19 mouse cellular contexts compared by ENCODE assay signal in genomic region chr5:34231901-34232300, GRCm38 (mm10). TPM values are rescaled to one million over a fixed set of nuclear protein-coding genes. Genes with fewer than 3 reads are reported as not detected.
DNase-seq lines count a peak whose midpoint lies in the region; ATAC-seq and TF ChIP-seq lines count a peak whose summit lies in the region.
"Had no signal": no experiment of that assay in that cellular context is flagged by ENCODE, and none has a peak within 500 bp of the region (broad histone marks: within the 10 kb centered on the region; RNA-seq: fewer than 3 reads in every experiment).

No protein-coding gene starts in this region.

- WGBS in spleen, adult 2 months: 27% methylated on average over 6 of the region's 6 CpGs
- WGBS in macrophage (ENCODE audit: missing documents): 15% methylated on average over 6 of the region's 6 CpGs
- WGBS in midbrain, postnatal 0 days: 96% methylated on average over 6 of the region's 6 CpGs

- no peaks in the 10 kb centered on the region for H3K79me2 ChIP-seq in macrophage (ENCODE audit: inconsistent target)

- no peak for ATAC-seq in midbrain, postnatal 0 days (ENCODE audit: low FRiP score)
- ATAC-seq: intestine, embryonic 15.5 days had no signal

- no peak for TF ChIP-seq CTCF in spleen, adult 2 months (IDR thresholded peaks at IDR 0.05; ENCODE audit: extremely low read depth, insufficient read depth, insufficient read length, insufficient replicate concordance)
- TF ChIP-seq CTCF in midbrain, postnatal 0 days (IDR thresholded peaks at IDR 0.05): no peak

- H3K36me3 ChIP-seq in spleen, adult 2 months (ENCODE audit: control insufficient read depth, insufficient read depth, low read length): no peaks in the 10 kb centered on the region
- no peaks in the 10 kb centered on the region for H3K36me3 ChIP-seq in macrophage (ENCODE audit: inconsistent target)
- H3K36me3 ChIP-seq in midbrain, postnatal 0 days (ENCODE audit: insufficient read depth, low read length): peaks cover 12% of the 10 kb centered on the region; the same call in 1 of the 2 replicates
- H3K36me3 ChIP-seq: embryonic facial prominence, embryonic 10.5 days; hindbrain, embryonic 10.5 days; intestine, embryonic 15.5 days had no signal

- H3K9me3 ChIP-seq in midbrain, postnatal 0 days (ENCODE audit: low read length): no peaks in the 10 kb centered on the region
- H3K9me3 ChIP-seq: embryonic facial prominence, embryonic 10.5 days; hindbrain, embryonic 10.5 days; intestine, embryonic 15.5 days had no signal

- no peak for TF ChIP-seq POLR2A in spleen, adult 2 months (IDR thresholded peaks at IDR 0.05; ENCODE audit: low read depth, low read length)

- no peak overlapping the region for H3K4me2 ChIP-seq in midbrain, postnatal 0 days (ENCODE audit: low read depth, low read length, poor library complexity, severe bottlenecking)
- H3K4me2 ChIP-seq: intestine, embryonic 15.5 days had no signal

- peak; percentile 54 for DNase-seq in cerebellum, adult 9-11 months
- no peak for DNase-seq in cerebellum, postnatal 36 days
- DNase-seq in spleen, adult 2 months (ENCODE audit: low read depth in 1 of 2, low spot score in 2 of 2): no peak
- DNase-seq in spleen, postnatal 10 days (ENCODE audit: low spot score in 2 of 2): no peak
- peak; percentile 61 to 72 for DNase-seq in thymus, postnatal 36 days
- no peak for DNase-seq in midbrain, postnatal 0 days (ENCODE audit: low spot score)
- DNase-seq in adrenal gland, postnatal 4 days (ENCODE audit: low spot score in 2 of 2): no peak
- DNase-seq: adrenal gland, postnatal 10 days; liver; lung, adult 18-20 months; retina, postnatal 1 day had no signal

- H3K9ac ChIP-seq in midbrain, postnatal 0 days (replicated peaks; ENCODE audit: low read length, poor library complexity, severe bottlenecking): no peak overlapping the region
- H3K9ac ChIP-seq: intestine, embryonic 15.5 days had no signal

- peaks cover 34% of the 10 kb centered on the region for H3K4me1 ChIP-seq in spleen, adult 2 months (ENCODE audit: control insufficient read depth, insufficient read depth, insufficient read length)
- no peaks in the 10 kb centered on the region for H3K4me1 ChIP-seq in midbrain, postnatal 0 days (ENCODE audit: insufficient read depth, low read length)
- H3K4me1 ChIP-seq: hindbrain, embryonic 10.5 days; intestine, embryonic 15.5 days had no signal

- peak overlapping the region; percentile 24; the same call in 1 of the 2 replicates for H3K27ac ChIP-seq in spleen, adult 2 months (ENCODE audit: insufficient read depth, low read length)
- peak overlapping the region; percentile 73 for H3K27ac ChIP-seq in macrophage
- H3K27ac ChIP-seq in midbrain, postnatal 0 days (ENCODE audit: low read depth, low read length): no peak overlapping the region
- H3K27ac ChIP-seq: embryonic facial prominence, embryonic 10.5 days; hindbrain, embryonic 10.5 days; intestine, embryonic 15.5 days; kidney, postnatal 0 days had no signal

- no peaks in the 10 kb centered on the region for H3K27me3 ChIP-seq in spleen, adult 2 months (ENCODE audit: control insufficient read depth, insufficient read depth, low read length)
- H3K27me3 ChIP-seq in midbrain, postnatal 0 days (ENCODE audit: insufficient read depth, low read length): no peaks in the 10 kb centered on the region
- H3K27me3 ChIP-seq: intestine, embryonic 15.5 days had no signal

- no peak overlapping the region for H3K4me3 ChIP-seq in spleen, adult 2 months (ENCODE audit: extremely low read depth, insufficient read depth, insufficient read length)
- H3K4me3 ChIP-seq in macrophage (ENCODE audit: inconsistent target): no peak overlapping the region
- H3K4me3 ChIP-seq in midbrain, postnatal 0 days (ENCODE audit: low read depth, low read length): no peak overlapping the region
- H3K4me3 ChIP-seq: embryonic facial prominence, embryonic 10.5 days; erythroblast, embryonic 14.5 days; hindbrain, embryonic 10.5 days; intestine, embryonic 15.5 days had no signal

RNA-seq across cellular contexts. Expression of gene Mxd4, which starts 44.4 kb away (rescaled TPM):
- polyA plus RNA-seq in spleen, adult 2 months (2012; rRNA removed): 147 and 188 TPM in 2 replicates
- total RNA-seq in macrophage (2018; cell fraction: chromatin; rRNA removed): 10 to 100 TPM in 15 of 26 experiments, 1 to 10 TPM in 11; 2.4 to 76.8 (median 12.6) TPM
- 10 to 100 TPM in 25 of 26 experiments, 1 to 10 TPM in 1; 7.0 to 65.5 (median 17.4) TPM for total RNA-seq in macrophage (2018; cell fraction: cytosol; rRNA removed)
- total RNA-seq in macrophage (2018; cell fraction: nucleus; rRNA removed): 10 to 100 TPM in 16 of 26 experiments, 1 to 10 TPM in 10; 5.2 to 65.4 (median 12.5) TPM
- polyA plus RNA-seq in macrophage (2018): 14.0 to 47.5 TPM (median 34.3 TPM) in 3 replicates
- total RNA-seq in midbrain, postnatal 0 days (2014; rRNA removed): 87.3 and 90.2 TPM in 2 replicates
- polyA plus RNA-seq in midbrain, postnatal 0 days (2015; fragmentation: Nextera tagmentation; extraction: Ambion mirVana): 16.7 and 18.7 TPM in 2 replicates
- 100 to 1,000 TPM; 145 to 158 TPM for total RNA-seq in adrenal gland, postnatal 4 days (2021)

RNA-seq across cellular contexts. Expression of gene Zfyve28, which starts 56.3 kb away (rescaled TPM):
- 3.8 and 7.5 TPM in 2 replicates for polyA plus RNA-seq in spleen, adult 2 months (2012; rRNA removed)
- 10 to 100 TPM in 12 of 26 experiments, 1 to 10 TPM in 13, under 1 TPM in 1; 0.49 to 89.2 (median 7.3) TPM for total RNA-seq in macrophage (2018; cell fraction: chromatin; rRNA removed)
- total RNA-seq in macrophage (2018; cell fraction: cytosol; rRNA removed): 1 to 10 TPM in 16 of 26 experiments, under 1 TPM in 10; 0.56 to 9.1 (median 1.9) TPM
- 10 to 100 TPM in 9 of 26 experiments, 1 to 10 TPM in 12, under 1 TPM in 5; 0.23 to 35.5 (median 2.8) TPM for total RNA-seq in macrophage (2018; cell fraction: nucleus; rRNA removed)
- 3.7 to 7.8 TPM (median 6.6 TPM) in 3 replicates for polyA plus RNA-seq in macrophage (2018)
- 6.1 and 10.0 TPM in 2 replicates for total RNA-seq in midbrain, postnatal 0 days (2014; rRNA removed)
- polyA plus RNA-seq in midbrain, postnatal 0 days (2015; fragmentation: Nextera tagmentation; extraction: Ambion mirVana): 2.9 and 3.0 TPM in 2 replicates
- 1 to 10 TPM in 1 of 2 experiments, under 1 TPM in 1; 0.79 to 1.1 TPM for total RNA-seq in adrenal gland, postnatal 4 days (2021)
- polyA plus RNA-seq: erythroblast, embryonic 14.5 days had no signal

RNA-seq across cellular contexts. Expression of gene Cfap99, which starts 56.5 kb away (rescaled TPM):
- polyA plus RNA-seq in spleen, adult 2 months (2012; rRNA removed): 0.04 TPM in 2 replicates
- total RNA-seq in macrophage (2018; cell fraction: chromatin; rRNA removed): not detected
- not detected for total RNA-seq in macrophage (2018; cell fraction: cytosol; rRNA removed)
- not detected for total RNA-seq in macrophage (2018; cell fraction: nucleus; rRNA removed)
- polyA plus RNA-seq in macrophage (2018): not detected in 3 replicates
- 0.24 and 2.1 TPM in 2 replicates for total RNA-seq in midbrain, postnatal 0 days (2014; rRNA removed)
- 0.12 and 0.37 TPM in 2 replicates for polyA plus RNA-seq in midbrain, postnatal 0 days (2015; fragmentation: Nextera tagmentation; extraction: Ambion mirVana)
- under 1 TPM in 1 of 2 experiments, not detected in 1; 0.14 TPM for total RNA-seq in adrenal gland, postnatal 4 days (2021)
- total RNA-seq: adrenal gland, postnatal 10 days; gastrocnemius, adult 8-10 months had no signal
- polyA plus RNA-seq: embryonic facial prominence, embryonic 10.5 days; erythroblast, embryonic 14.5 days; hindbrain, embryonic 10.5 days; intestine, embryonic 15.5 days; kidney, postnatal 0 days; stomach, embryonic 16.5 days had no signal

Comparison
In these comparisons a context has a peak if more than half of its experiments do, and no peak if none do; other contexts are left out.
1. DNase-seq: peak in cerebellum, adult 9-11 months (single experiment) and thymus, postnatal 36 days (2 of 2); none in cerebellum, postnatal 36 days (0 of 2), spleen, adult 2 months (0 of 2), spleen, postnatal 10 days (0 of 2), midbrain, postnatal 0 days (single experiment) and adrenal gland, postnatal 4 days (0 of 2).